In genomic region chr11:55032286-55032685, GRCm38 (mm10) we compare ENCODE assay signal across 9 mouse cellular contexts. TPM values are rescaled to one million over a fixed set of nuclear protein-coding genes. Genes with fewer than 3 reads are reported as not detected.
A peak's percentile ranks its signal among the peaks of the same experiment; 100 is the strongest.
DNase-seq lines count a peak whose midpoint lies in the region; ATAC-seq and TF ChIP-seq lines count a peak whose summit lies in the region.
"Had no signal": no experiment of that assay in that cellular context is flagged by ENCODE, and none has a peak within 500 bp of the region (broad histone marks: within the 10 kb centered on the region; RNA-seq: fewer than 3 reads in every experiment).

No protein-coding gene starts in this region.

- TF ChIP-seq CTCF in kidney, adult 2 months (conservative IDR thresholded peaks at IDR 0.05; ENCODE audit: insufficient read depth, insufficient read length, low read depth, low read length) = no peak
- TF ChIP-seq CTCF in bone marrow, adult 2 months (IDR thresholded peaks at IDR 0.05; ENCODE audit: control insufficient read depth, insufficient read depth, low read length) = no peak

- DNase-seq in kidney, adult 2 months = no peak
- no peak for DNase-seq in kidney, postnatal 14 days
- DNase-seq in urinary bladder, postnatal 4 days (ENCODE audit: low spot score in 2 of 2) = no peak
- no peak for DNase-seq in ovary, adult 18-20 months (ENCODE audit: low spot score)
- DNase-seq in right cerebral cortex, postnatal 25 days = no peak
- DNase-seq: kidney, adult 8-10 months had no signal

- ATAC-seq in hindbrain, embryonic 13.5 days (ENCODE audit: low FRiP score) = no peak
- no peak for ATAC-seq in midbrain, embryonic 13.5 days

- peak overlapping the region; percentile 87 for H3K4me3 ChIP-seq in kidney, adult 2 months (ENCODE audit: insufficient read depth, low read depth, low read length)
- H3K4me3 ChIP-seq in bone marrow, adult 2 months (replicated peaks; ENCODE audit: control insufficient read depth, low read depth, low read length) = peak overlapping the region; percentile 37
- peak overlapping the region; percentile 58 for H3K4me3 ChIP-seq in hindbrain, embryonic 13.5 days
- H3K4me3 ChIP-seq in midbrain, embryonic 13.5 days (replicated peaks) = peak overlapping the region; percentile 52

- peak overlapping the region; percentile 94 for H3K4me2 ChIP-seq in hindbrain, embryonic 13.5 days
- H3K4me2 ChIP-seq in midbrain, embryonic 13.5 days (replicated peaks) = peak overlapping the region; percentile 93

- H3K27me3 ChIP-seq in kidney, adult 2 months (replicated peaks; ENCODE audit: control insufficient read depth, insufficient read depth, low read length) = no peaks in the 10 kb centered on the region
- H3K27me3 ChIP-seq in hindbrain, embryonic 13.5 days = peaks cover 41% of the 10 kb centered on the region
- H3K27me3 ChIP-seq in midbrain, embryonic 13.5 days = peaks cover 23% of the 10 kb centered on the region; the same call in 1 of the 2 replicates

- 14% methylated on average over 5 of the region's 5 CpGs for WGBS in kidney, adult 2 months
- 14% methylated on average over 5 of the region's 5 CpGs for WGBS in bone marrow, adult 2 months
- WGBS in hindbrain, embryonic 13.5 days = 35% methylated on average over 5 of the region's 5 CpGs
- 37% methylated on average over 5 of the region's 5 CpGs for WGBS in midbrain, embryonic 13.5 days

- H3K4me1 ChIP-seq in kidney, adult 2 months (ENCODE audit: control insufficient read depth, insufficient read depth, low read length) = peaks cover 21% of the 10 kb centered on the region
- H3K4me1 ChIP-seq in bone marrow, adult 2 months (ENCODE audit: control insufficient read depth, insufficient read depth, low read length) = no peaks in the 10 kb centered on the region; the same call in 1 of the 2 replicates
- peaks cover 40% of the 10 kb centered on the region for H3K4me1 ChIP-seq in hindbrain, embryonic 13.5 days (replicated peaks)
- peaks cover 19% of the 10 kb centered on the region for H3K4me1 ChIP-seq in midbrain, embryonic 13.5 days (replicated peaks)

- peak overlapping the region; percentile 73 for H3K9ac ChIP-seq in hindbrain, embryonic 13.5 days
- H3K9ac ChIP-seq in midbrain, embryonic 13.5 days (replicated peaks) = no peak overlapping the region

- H3K36me3 ChIP-seq in kidney, adult 2 months (ENCODE audit: control insufficient read depth, insufficient read depth, low read length) = no peaks in the 10 kb centered on the region
- no peaks in the 10 kb centered on the region for H3K36me3 ChIP-seq in hindbrain, embryonic 13.5 days
- no peaks in the 10 kb centered on the region for H3K36me3 ChIP-seq in midbrain, embryonic 13.5 days

- no peak overlapping the region for H3K27ac ChIP-seq in kidney, adult 2 months (ENCODE audit: insufficient read depth, low read depth, low read length)
- H3K27ac ChIP-seq in bone marrow, adult 2 months (ENCODE audit: control insufficient read depth, insufficient read depth, low read depth, low read length, poor library complexity) = 0 out of 2 replicates have a peak overlapping the region, but pooled peaks have one; percentile 19
- peak overlapping the region; percentile 26; the same call in 1 of the 2 replicates for H3K27ac ChIP-seq in hindbrain, embryonic 13.5 days
- no peak overlapping the region for H3K27ac ChIP-seq in midbrain, embryonic 13.5 days

- H3K9me3 ChIP-seq in hindbrain, embryonic 13.5 days = no peaks in the 10 kb centered on the region
- H3K9me3 ChIP-seq in midbrain, embryonic 13.5 days = no peaks in the 10 kb centered on the region

- TF ChIP-seq POLR2A in kidney, adult 2 months (IDR thresholded peaks at IDR 0.05; ENCODE audit: low read depth, low read length) = no peak
- TF ChIP-seq POLR2A in bone marrow, adult 2 months (IDR thresholded peaks at IDR 0.05; ENCODE audit: borderline replicate concordance, control insufficient read depth, low read depth, low read length) = no peak

RNA-seq across cellular contexts. Expression of gene Anxa6, which starts 1.0 kb away (rescaled TPM):
- polyA plus RNA-seq in kidney, adult 2 months (2012; rRNA removed) = 76.5 and 87.9 TPM in 2 replicates
- 17.6 and 30.5 TPM in 2 replicates for polyA plus RNA-seq in bone marrow, adult 2 months (2011; ENCODE audit: insufficient read depth, insufficient read length, low replicate concordance, missing spikeins)
- polyA plus RNA-seq in hindbrain, embryonic 13.5 days (2015; fragmentation: Nextera tagmentation; extraction: Ambion mirVana) = 59.3 and 61.1 TPM in 2 replicates
- 30.7 and 36.5 TPM in 2 replicates for polyA plus RNA-seq in midbrain, embryonic 13.5 days (2015; fragmentation: Nextera tagmentation; extraction: Ambion mirVana)

RNA-seq across cellular contexts. Expression of gene Ccdc69, which starts 45.6 kb away (rescaled TPM):
- 1.6 and 2.0 TPM in 2 replicates for polyA plus RNA-seq in kidney, adult 2 months (2012; rRNA removed)
- polyA plus RNA-seq in bone marrow, adult 2 months (2011; ENCODE audit: insufficient read depth, insufficient read length, low replicate concordance, missing spikeins) = 2.8 and 7.7 TPM in 2 replicates
- 0.22 and 0.31 TPM in 2 replicates for polyA plus RNA-seq in hindbrain, embryonic 13.5 days (2015; fragmentation: Nextera tagmentation; extraction: Ambion mirVana)
- 0.19 TPM in 1 of 2 replicates, not detected in the other for polyA plus RNA-seq in midbrain, embryonic 13.5 days (2015; fragmentation: Nextera tagmentation; extraction: Ambion mirVana)

Comparison
In these comparisons a context has a peak if more than half of its experiments do, and no peak if none do; other contexts are left out.
1. H3K27ac ChIP-seq: peak in bone marrow, adult 2 months (single experiment) and hindbrain, embryonic 13.5 days (single experiment); none in kidney, adult 2 months (single experiment) and midbrain, embryonic 13.5 days (single experiment).
2. H3K4me3 ChIP-seq: peak in every context shown above with its lines; median percentile 87 in kidney, adult 2 months; 58 in hindbrain, embryonic 13.5 days; 52 in midbrain, embryonic 13.5 days; 37 in bone marrow, adult 2 months.